Mouse (Mus musculus) heart, adult 8-10 months (tissue): Measurements from ENCODE around the gene Usp24. TPM values are rescaled to one million over a fixed set of nuclear protein-coding genes. Genes with fewer than 3 reads are reported as not detected.
"Not testable (repeated sequence)": the region's sequence is repeated elsewhere in the genome, so short reads cannot be mapped to it uniquely, and the experiment has no call there.

ENCODE experiments used
- DNase-seq: peaks from one replicate; pipeline ENCODE4 v3.0.0; 2022; ENCODE audit warnings: low spot score
- total RNA-seq, 4 experiments: library from RNA; stranded (reverse); gene quantifications; 2 replicates each; pipeline ENCODE4 v1.2.4; 2022

The Usp24 gene
- total RNA-seq, 4 experiments from 2014 or later: 46.9 to 59.1 (median 53.0) TPM

- DNase-seq: no peak
Measured at GRCm38 (mm10) chr4:106318208-106318607, 2.2 kb downstream of the Usp24 start.

- DNase-seq: no peak
Measured at GRCm38 (mm10) chr4:106318976-106319375, 3.0 kb downstream of the Usp24 start.

GRCm38 (mm10) chr4:106322846-106323245 is 6.8 kb downstream of the Usp24 start:
- no peak for DNase-seq

- DNase-seq: no peak
Measured at GRCm38 (mm10) chr4:106323318-106323717, 7.3 kb downstream of the Usp24 start.

GRCm38 (mm10) chr4:106327436-106327835 is 11.4 kb downstream of the Usp24 start:
- no peak for DNase-seq

- DNase-seq: no peak
Measured at GRCm38 (mm10) chr4:106328704-106329103, 12.7 kb downstream of the Usp24 start.

GRCm38 (mm10) chr4:106329171-106329570 is 13.2 kb downstream of the Usp24 start:
- not testable (repeated sequence) for DNase-seq

GRCm38 (mm10) chr4:106330371-106330819 is 14.4 kb downstream of the Usp24 start:
- DNase-seq: no peak

GRCm38 (mm10) chr4:106333071-106333470 is 17.1 kb downstream of the Usp24 start:
- DNase-seq: no peak

GRCm38 (mm10) chr4:106333584-106333983 is 17.6 kb downstream of the Usp24 start:
- no peak for DNase-seq

- no peak for DNase-seq
Measured at GRCm38 (mm10) chr4:106335858-106336257, 19.8 kb downstream of the Usp24 start.

GRCm38 (mm10) chr4:106347664-106348063 is 31.7 kb downstream of the Usp24 start:
- DNase-seq: no peak

GRCm38 (mm10) chr4:106355025-106355424 is 39.0 kb downstream of the Usp24 start:
- DNase-seq: not testable (repeated sequence)

GRCm38 (mm10) chr4:106370013-106370412 is 54.0 kb downstream of the Usp24 start:
- no peak for DNase-seq

- DNase-seq: peak; percentile 78
Measured at GRCm38 (mm10) chr4:106375857-106376256, 59.8 kb downstream of the Usp24 start.

- DNase-seq: no peak
Measured at GRCm38 (mm10) chr4:106378839-106379572, 63.0 kb downstream of the Usp24 start.

- no peak for DNase-seq
Measured at GRCm38 (mm10) chr4:106381131-106381530, 65.1 kb downstream of the Usp24 start.

GRCm38 (mm10) chr4:106389908-106390307 is 73.9 kb downstream of the Usp24 start:
- DNase-seq: peak; percentile 17

GRCm38 (mm10) chr4:106409621-106410020 is 93.6 kb downstream of the Usp24 start:
- no peak for DNase-seq

GRCm38 (mm10) chr4:106419256-106419655 is 103.2 kb downstream of the Usp24 start:
- DNase-seq: no peak

GRCm38 (mm10) chr4:106419791-106420190 is 103.8 kb downstream of the Usp24 start:
- no peak for DNase-seq

- DNase-seq: no peak
Measured at GRCm38 (mm10) chr4:106422597-106422996, 106.6 kb downstream of the Usp24 start.

GRCm38 (mm10) chr4:106424560-106424959 is 108.5 kb downstream of the Usp24 start:
- no peak for DNase-seq

- no peak for DNase-seq
Measured at GRCm38 (mm10) chr4:106426286-106426685, 110.3 kb downstream of the Usp24 start.
